Mouse (Mus musculus) liver, embryonic 12.5 days (tissue): ENCODE data around the gene Cd3d. TPM values are rescaled to one million over a fixed set of nuclear protein-coding genes. Genes with fewer than 3 reads are reported as not detected.

ENCODE experiments used
- ATAC-seq: fragments of 200-750 bp; cut with Nextera tagmentation; 2 replicates; pipeline ENCODE4 v1.8.0; 2017; ENCODE audit warnings: moderate number of reproducible peaks, mild to moderate bottlenecking, moderate library complexity
- H3K27ac ChIP-seq: fragments of 300-500 bp; sonication (generic); 2 replicates; pipeline ENCODE4 v1.5.1; 2016; ENCODE audit warnings: mild to moderate bottlenecking
- H3K27me3 ChIP-seq: fragments of 300-500 bp; sonication (generic); replicated peaks from 2 replicates; pipeline ENCODE4 v1.6.1; 2016; ENCODE audit warnings: mild to moderate bottlenecking, moderate library complexity
- H3K36me3 ChIP-seq: fragments of 300-500 bp; sonication (generic); 2 replicates; pipeline ENCODE4 v1.6.1; 2016; ENCODE audit warnings: mild to moderate bottlenecking, moderate library complexity
- H3K4me1 ChIP-seq: fragments of 300-500 bp; sonication (generic); 2 replicates; pipeline ENCODE4 v1.6.1; 2016
- H3K4me2 ChIP-seq: fragments of 300-500 bp; sonication (generic); 2 replicates; pipeline ENCODE4 v1.6.1; 2016; ENCODE audit warnings: mild to moderate bottlenecking, moderate library complexity
- H3K4me3 ChIP-seq: fragments of 300-500 bp; sonication (generic); 2 replicates; pipeline ENCODE4 v1.5.1; 2016; ENCODE audit warnings: mild to moderate bottlenecking, moderate library complexity
- H3K9ac ChIP-seq: fragments of 300-500 bp; sonication (generic); 2 replicates; pipeline ENCODE4 v1.6.1; 2016; ENCODE audit warnings: mild to moderate bottlenecking, moderate library complexity
- H3K9me3 ChIP-seq: fragments of 300-500 bp; sonication (generic); replicated peaks from 2 replicates; pipeline ENCODE4 v1.6.1; 2016; ENCODE audit warnings: mild to moderate bottlenecking, moderate library complexity
- WGBS: fragments of 180-500 bp; shearing (Covaris S2); methylation state at CpG from one replicate; pipeline ENCODE4 v1.1.7; 2016; ENCODE audit not compliant: insufficient replicate concordance; 5-methylcytosine and 5-hydroxymethylcytosine counted together
- polyA plus RNA-seq: library from polyadenylated mRNA; unstranded; fragments of >200 nt; fragmentation: Nextera tagmentation; extraction: Ambion mirVana; gene quantifications from 2 replicates; pipeline ENCODE4 v1.2.1, GENCODE M21; 2016

Gene Cd3d
- polyA plus RNA-seq, 1 experiment from 2014 or later: not detected

GRCm38 (mm10) chr9:44979806-44980205 is 1.8 kb upstream of the Cd3d start:
- H3K9me3 ChIP-seq: no peaks in the 10 kb centered on the region
- no peak overlapping the region for H3K4me2 ChIP-seq
- H3K4me1 ChIP-seq: peaks cover 9% of the 10 kb centered on the region
- peaks cover 38% of the 10 kb centered on the region for H3K27me3 ChIP-seq
- H3K36me3 ChIP-seq: no peaks in the 10 kb centered on the region
- H3K9ac ChIP-seq: no peak overlapping the region
- no peak overlapping the region for H3K4me3 ChIP-seq
- H3K27ac ChIP-seq: no peak overlapping the region
- whole genome bisulfite sequencing: 61% methylated on average over 7 of the region's 7 CpGs
- ATAC-seq: no peak

DNA sequence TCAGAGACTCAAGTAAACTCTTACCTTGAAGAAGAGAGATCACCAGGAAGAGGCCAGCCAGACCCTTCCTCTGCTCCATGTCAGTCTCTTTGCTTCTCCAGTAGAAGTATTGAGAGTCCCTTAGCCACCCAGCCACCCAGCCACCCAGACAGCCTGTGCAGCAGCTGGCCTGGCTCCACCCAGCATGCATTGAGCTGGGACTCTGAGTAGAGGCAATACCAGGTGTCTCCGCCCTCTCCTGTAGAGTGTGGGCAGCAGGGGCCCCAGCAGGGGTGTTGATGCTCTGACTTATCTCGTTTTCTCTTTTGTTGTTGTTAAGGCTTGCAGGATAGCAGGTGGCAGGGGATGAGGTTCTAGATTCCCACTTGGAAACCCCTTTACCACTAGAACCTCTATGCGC is 1.3 kb upstream of the Cd3d start, which contains the start of gene Cd3g:
TSS of gene Cd3g (minus strand) at position 190 of the 400 bp plus-strand sequence.
- no peak within 1 kb of the TSS for H3K9ac ChIP-seq
- H3K4me3 ChIP-seq: no peak within 1 kb of the TSS
- H3K36me3 ChIP-seq: no peaks in the 10 kb centered on the region
- WGBS: 45% methylated on average over 3 of the region's 3 CpGs
- peaks cover 9% of the 10 kb centered on the region for H3K4me1 ChIP-seq
- H3K27ac ChIP-seq: no peak within 1 kb of the TSS
- no peak within 1 kb of the TSS for H3K4me2 ChIP-seq
- H3K27me3 ChIP-seq: peaks cover 38% of the 10 kb centered on the region
- no peaks in the 10 kb centered on the region for H3K9me3 ChIP-seq
- ATAC-seq: peak; percentile 77

DNA sequence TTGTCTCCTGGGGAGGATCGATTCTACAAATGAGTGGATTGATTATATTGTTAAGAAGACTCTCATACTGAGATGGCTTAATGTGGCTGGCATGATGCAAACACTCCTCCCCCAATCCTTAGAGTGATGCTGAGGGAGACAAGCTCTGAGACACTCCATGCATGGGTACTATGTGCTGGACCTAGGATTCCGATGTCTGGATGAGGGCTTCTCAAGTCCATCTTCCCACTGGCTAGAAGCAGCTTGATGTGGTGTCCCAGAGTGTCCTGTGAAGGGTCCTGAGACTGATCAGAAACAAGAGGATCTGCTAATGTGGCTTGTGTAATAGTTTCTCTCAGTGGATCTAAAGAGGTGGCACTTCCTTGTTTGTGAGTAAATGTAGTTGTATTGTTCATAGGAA is 482 bp upstream of the Cd3d start:
- peaks cover 13% of the 10 kb centered on the region for H3K4me1 ChIP-seq

GRCm38 (mm10) chr9:44982081-44982480 is 495 bp downstream of the Cd3d start:
- H3K9me3 ChIP-seq: no peaks in the 10 kb centered on the region
- ATAC-seq: no peak
- 78% methylated on average over 8 of the region's 8 CpGs for WGBS

More for the DNA sequence above, 482 bp upstream of the Cd3d start:
- H3K36me3 ChIP-seq: no peaks in the 10 kb centered on the region
- no peak overlapping the region for H3K4me3 ChIP-seq
- WGBS: 71% methylated on average over 2 of the region's 2 CpGs
- H3K4me2 ChIP-seq: no peak overlapping the region
- peaks cover 36% of the 10 kb centered on the region for H3K27me3 ChIP-seq
- H3K27ac ChIP-seq: no peak overlapping the region
- no peaks in the 10 kb centered on the region for H3K9me3 ChIP-seq
- no peak for ATAC-seq
- no peak overlapping the region for H3K9ac ChIP-seq

DNA sequence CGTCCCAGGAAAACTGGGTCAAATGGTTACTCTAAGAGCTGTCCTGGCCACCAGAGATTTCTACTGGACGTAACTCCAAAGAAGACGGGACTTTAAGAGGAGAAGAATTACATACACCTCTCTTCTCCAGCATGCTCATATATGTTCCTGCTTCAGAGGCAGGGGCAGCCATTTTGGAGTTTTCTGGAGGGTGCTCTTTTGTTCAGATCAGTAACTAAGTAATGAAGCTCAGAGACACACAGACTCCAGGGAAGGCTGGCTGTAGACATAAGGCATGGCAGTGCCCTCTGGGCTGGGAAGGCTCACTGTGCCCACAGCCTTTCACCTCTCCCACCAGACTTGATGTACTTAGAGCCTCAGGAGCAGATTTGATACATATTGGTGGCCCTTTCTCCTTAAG is 945 bp downstream of the Cd3d start:
- Histone ChIP-seq H3K9me3 (no peaks in the 10 kb centered on the region), H3K27me3 (peaks cover 22% of the 10 kb centered on the region), H3K9ac (no peak overlapping the region), H3K27ac (no peak overlapping the region), H3K4me1 (peaks cover 14% of the 10 kb centered on the region), H3K36me3 (no peaks in the 10 kb centered on the region), H3K4me2 (no peak overlapping the region), H3K4me3 (no peak overlapping the region)
- no peak for ATAC-seq
- 66% methylated on average over 3 of the region's 3 CpGs for WGBS

More at GRCm38 (mm10) chr9:44982081-44982480, 495 bp downstream of the Cd3d start:
- peaks cover 26% of the 10 kb centered on the region for H3K27me3 ChIP-seq
- H3K4me3 ChIP-seq: no peak overlapping the region
- H3K27ac ChIP-seq: no peak overlapping the region
- no peak overlapping the region for H3K4me2 ChIP-seq
- no peak overlapping the region for H3K9ac ChIP-seq
- peaks cover 14% of the 10 kb centered on the region for H3K4me1 ChIP-seq
- H3K36me3 ChIP-seq: no peaks in the 10 kb centered on the region

GRCm38 (mm10) chr9:44983001-44983400 is 1.4 kb downstream of the Cd3d start:
- Histone ChIP-seq H3K9me3 (no peaks in the 10 kb centered on the region), H3K4me1 (peaks cover 14% of the 10 kb centered on the region), H3K36me3 (no peaks in the 10 kb centered on the region), H3K27me3 (peaks cover 18% of the 10 kb centered on the region; the same call in 1 of the 2 replicates), H3K27ac (no peak overlapping the region), H3K4me3 (no peak overlapping the region), H3K4me2 (no peak overlapping the region), H3K9ac (no peak overlapping the region)
- ATAC-seq: no peak
- 57% methylated on average over 2 of the region's 2 CpGs for WGBS

DNA sequence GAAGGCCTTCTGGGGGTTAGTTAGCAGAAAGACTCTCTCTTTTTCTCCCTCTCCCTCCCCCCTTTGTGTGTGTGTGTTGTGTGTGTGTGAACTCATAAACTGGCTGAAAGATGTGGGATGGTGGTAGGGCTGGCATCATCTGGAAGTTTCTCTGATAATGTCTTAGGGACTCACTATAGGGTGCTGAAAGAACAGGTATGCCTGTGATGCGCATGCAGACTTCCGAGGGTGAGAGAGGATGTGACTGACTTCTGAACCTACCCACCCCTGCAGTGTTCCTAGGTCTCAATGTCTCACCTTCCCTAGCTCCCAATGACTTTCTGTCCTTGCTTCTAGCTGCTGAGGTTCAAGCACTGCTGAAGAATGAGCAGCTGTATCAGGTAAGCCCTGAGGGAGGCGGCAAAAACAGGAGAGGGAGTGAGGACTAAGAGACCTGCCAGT is 4.2 kb downstream of the Cd3d start:
- Histone ChIP-seq H3K9me3 (no peaks in the 10 kb centered on the region), H3K4me2 (peak overlapping the region; percentile 53), H3K27ac (no peak overlapping the region), H3K27me3 (0 out of 2 replicates have a peak, but pooled peaks cover 6% of the 10 kb centered on the region), H3K4me3 (peak overlapping the region; percentile 5; the same call in 1 of the 2 replicates), H3K36me3 (no peaks in the 10 kb centered on the region), H3K4me1 (peaks cover 5% of the 10 kb centered on the region; the same call in 1 of the 2 replicates), H3K9ac (no peak overlapping the region)
- 67% methylated on average over 3 of the region's 3 CpGs for WGBS
- no peak for ATAC-seq

- H3K27ac ChIP-seq: no peak overlapping the region
- ATAC-seq: peak; percentile 62; the same call in 1 of the 2 replicates
- H3K9me3 ChIP-seq: no peaks in the 10 kb centered on the region
- H3K4me3 ChIP-seq: peak overlapping the region; percentile 5; the same call in 1 of the 2 replicates
- WGBS: 13% methylated on average over 14 of the region's 14 CpGs
- no peak overlapping the region for H3K9ac ChIP-seq
- H3K4me2 ChIP-seq: peak overlapping the region; percentile 53
- 0 out of 2 replicates have a peak, but pooled peaks cover 6% of the 10 kb centered on the region for H3K27me3 ChIP-seq
- peaks cover 5% of the 10 kb centered on the region; the same call in 1 of the 2 replicates for H3K4me1 ChIP-seq
- H3K36me3 ChIP-seq: no peaks in the 10 kb centered on the region
Measured at GRCm38 (mm10) chr9:44986242-44986781, 4.7 kb downstream of the Cd3d start.

DNA sequence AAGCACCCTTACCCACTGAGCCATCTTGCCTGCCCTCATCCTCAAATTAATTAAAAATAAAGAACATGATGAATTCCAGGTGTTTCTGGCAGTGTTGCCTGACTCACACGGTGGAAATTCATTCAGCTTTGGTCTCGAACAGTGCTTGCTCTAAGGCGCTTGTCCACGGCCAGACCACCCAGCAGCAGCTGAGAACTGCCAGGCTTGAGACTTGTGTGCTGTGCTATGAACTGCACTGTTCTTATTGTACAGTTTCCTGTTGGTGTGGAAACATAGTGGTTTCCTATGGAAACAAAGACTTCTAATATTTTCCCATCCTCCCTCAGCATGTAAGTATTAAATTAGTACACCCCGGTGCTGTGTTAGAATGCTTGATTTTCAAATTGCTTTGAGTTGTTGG is 5.4 kb downstream of the Cd3d start:
- Histone ChIP-seq H3K4me2 (peak overlapping the region; percentile 53), H3K9ac (no peak overlapping the region), H3K27ac (no peak overlapping the region), H3K4me3 (no peak overlapping the region), H3K27me3 (0 out of 2 replicates have a peak, but pooled peaks cover 6% of the 10 kb centered on the region), H3K4me1 (peaks cover 5% of the 10 kb centered on the region; the same call in 1 of the 2 replicates), H3K36me3 (no peaks in the 10 kb centered on the region), H3K9me3 (no peaks in the 10 kb centered on the region)
- 47% methylated on average over 5 of the region's 5 CpGs for WGBS
- no peak for ATAC-seq

DNA sequence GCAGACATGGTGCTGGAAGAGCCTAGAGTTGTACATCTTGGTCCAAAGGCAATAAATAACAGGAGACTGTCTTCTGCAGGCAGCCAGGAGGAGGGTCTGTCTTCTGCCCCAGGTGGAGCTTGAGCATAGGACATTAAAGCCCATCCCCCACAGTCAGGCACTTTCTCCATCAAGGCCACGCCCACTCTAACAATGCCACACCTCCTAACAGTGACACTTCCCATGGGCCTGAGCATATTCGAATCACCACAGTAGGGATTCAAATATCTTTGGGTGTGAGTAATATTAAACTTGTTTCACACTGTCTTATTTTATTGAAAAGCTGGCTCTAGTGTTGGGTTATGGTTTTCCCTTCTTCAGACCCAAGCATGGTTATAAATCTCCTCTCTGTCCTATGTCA is 10.2 kb downstream of the Cd3d start:
- 55% methylated on average over 2 of the region's 2 CpGs for WGBS
- Histone ChIP-seq H3K4me1 (no peaks in the 10 kb centered on the region), H3K4me3 (no peak overlapping the region), H3K9me3 (no peaks in the 10 kb centered on the region), H3K27me3 (no peaks in the 10 kb centered on the region), H3K4me2 (no peak overlapping the region), H3K36me3 (no peaks in the 10 kb centered on the region), H3K27ac (no peak overlapping the region), H3K9ac (no peak overlapping the region)
- no peak for ATAC-seq

GRCm38 (mm10) chr9:44992271-44992670 is 10.7 kb downstream of the Cd3d start:
- Histone ChIP-seq H3K9ac (no peak overlapping the region), H3K4me1 (no peaks in the 10 kb centered on the region), H3K9me3 (no peaks in the 10 kb centered on the region), H3K27me3 (no peaks in the 10 kb centered on the region), H3K27ac (no peak overlapping the region), H3K4me2 (no peak overlapping the region), H3K4me3 (no peak overlapping the region), H3K36me3 (no peaks in the 10 kb centered on the region)
- ATAC-seq: no peak

DNA sequence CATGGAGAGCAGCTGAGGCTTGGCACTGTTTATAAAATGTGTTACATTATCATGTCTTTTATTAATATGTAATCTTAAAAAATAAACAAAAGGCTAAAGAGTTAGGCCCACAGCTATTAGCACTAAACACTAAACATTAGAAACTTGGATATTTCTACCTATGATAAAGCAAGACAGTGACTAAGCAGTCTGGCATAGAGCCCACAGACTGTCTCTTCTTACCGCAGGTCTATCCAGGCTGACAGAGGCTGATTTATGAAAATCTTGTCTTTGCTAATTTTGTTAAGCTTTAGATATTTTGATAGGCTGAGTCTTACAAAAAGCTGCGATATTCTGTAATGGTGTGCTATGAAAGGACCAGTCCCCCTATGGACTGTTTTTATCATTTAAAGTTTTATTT is 11.7 kb downstream of the Cd3d start:
- Histone ChIP-seq H3K4me3 (no peak overlapping the region), H3K9ac (no peak overlapping the region), H3K9me3 (no peaks in the 10 kb centered on the region), H3K4me1 (no peaks in the 10 kb centered on the region), H3K27me3 (peaks cover 5% of the 10 kb centered on the region; the same call in 1 of the 2 replicates), H3K27ac (no peak overlapping the region), H3K36me3 (no peaks in the 10 kb centered on the region), H3K4me2 (no peak overlapping the region)
- no peak for ATAC-seq
- WGBS: 77% methylated on average over 2 of the region's 2 CpGs

DNA sequence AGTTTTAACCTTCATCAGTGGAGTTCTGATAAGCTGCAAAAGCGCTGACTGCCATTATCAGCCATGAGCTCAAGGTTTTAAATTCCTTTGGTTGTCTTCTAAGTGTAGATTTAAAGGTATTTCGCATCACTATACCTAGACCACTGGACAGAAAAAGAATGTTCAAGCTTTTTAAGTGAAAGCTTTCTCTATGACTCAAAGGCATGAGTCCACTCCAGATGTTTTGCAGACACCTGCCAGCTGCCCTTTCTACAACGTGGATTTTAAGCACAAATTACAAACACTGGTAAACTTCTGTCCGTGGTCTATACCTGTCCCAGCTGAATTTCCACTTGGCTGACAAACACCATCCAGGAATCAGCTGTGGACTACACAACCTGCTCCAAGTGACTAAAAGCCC is 13.4 kb downstream of the Cd3d start:
- Histone ChIP-seq H3K27me3 (peaks cover 19% of the 10 kb centered on the region), H3K27ac (no peak overlapping the region), H3K9me3 (no peaks in the 10 kb centered on the region), H3K9ac (no peak overlapping the region), H3K4me3 (no peak overlapping the region), H3K4me2 (no peak overlapping the region), H3K36me3 (no peaks in the 10 kb centered on the region), H3K4me1 (no peaks in the 10 kb centered on the region)
- 61% methylated on average over 4 of the region's 4 CpGs for WGBS
- ATAC-seq: no peak
